Mouse (Mus musculus): ENCODE results near the gene Mfap3l. TPM values are rescaled to one million over a fixed set of nuclear protein-coding genes. Genes with fewer than 3 reads are reported as not detected.
"Not testable (repeated sequence)": the region's sequence is repeated elsewhere in the genome, so short reads cannot be mapped to it uniquely, and the experiment has no call there.

Gene Mfap3l
- total RNA-seq, 2 experiments from 2014 or later = 3.3 to 5.8 TPM

- intact Hi-C loops (cut with DNase I; ENCODE audit: low total_unique reads) = no loop called here
- DNase-seq = no peak
These were observed 13.3 kb downstream of the Mfap3l start for GRCm38 (mm10) chr8:60645911-60646310.

- intact Hi-C loops (cut with DNase I; ENCODE audit: low total_unique reads) = no loop called here
- no peak for DNase-seq
These were observed 14.7 kb downstream of the Mfap3l start for GRCm38 (mm10) chr8:60647291-60647690.

DNA sequence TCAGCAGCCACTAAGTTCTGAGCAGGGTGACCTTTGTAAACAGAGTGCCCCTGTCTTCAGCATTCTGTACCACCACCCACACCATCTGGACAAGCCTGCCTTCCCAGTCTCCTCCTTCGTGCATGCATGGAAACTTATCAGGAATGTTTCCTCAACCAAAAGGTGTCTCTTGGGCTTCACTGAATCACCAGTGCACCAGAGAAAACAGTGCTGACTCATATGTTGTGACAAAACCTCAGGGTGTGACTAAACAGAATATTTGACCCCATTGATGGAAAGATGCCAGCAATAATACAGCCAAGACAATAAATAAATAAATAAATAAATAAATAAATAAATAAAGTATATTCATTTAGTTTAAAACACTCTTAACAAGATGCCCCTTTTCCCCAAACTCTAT, 16.5 kb downstream of the Mfap3l start:
- intact Hi-C loops (cut with DNase I; ENCODE audit: low total_unique reads) = no loop called here

GRCm38 (mm10) chr8:60650119-60650518, 17.5 kb downstream of the Mfap3l start:
- intact Hi-C loops (cut with DNase I; ENCODE audit: low total_unique reads) = no loop called here
- DNase-seq = no peak

More for the DNA sequence above, 16.5 kb downstream of the Mfap3l start:
- no peak for DNase-seq

- intact Hi-C loops (cut with DNase I; ENCODE audit: low total_unique reads) = no loop called here
- DNase-seq = no peak
These were observed 24.9 kb downstream of the Mfap3l start for GRCm38 (mm10) chr8:60657425-60658113.

GRCm38 (mm10) chr8:60658114-60658500, 25.5 kb downstream of the Mfap3l start:
- DNase-seq = no peak
- intact Hi-C loops (cut with DNase I; ENCODE audit: low total_unique reads) = no loop called here

DNA sequence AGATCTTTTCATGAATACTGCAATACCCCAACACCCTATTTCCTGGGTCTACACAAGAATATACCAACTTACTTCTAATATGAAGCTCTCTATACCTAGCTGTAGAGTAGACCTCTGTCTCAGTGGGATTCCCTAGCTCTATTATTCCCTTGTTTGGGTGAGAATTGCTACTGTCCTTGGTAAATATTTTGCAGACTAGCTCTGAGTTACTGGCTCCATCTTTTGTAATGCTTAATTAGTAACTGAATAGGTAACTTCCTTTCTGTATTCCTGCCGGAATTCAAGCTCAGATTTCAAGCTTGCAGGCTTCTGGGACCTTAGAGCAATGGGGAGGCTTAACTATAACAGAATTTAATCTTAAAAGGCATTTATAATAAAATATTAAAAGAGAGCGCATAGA, 26.1 kb downstream of the Mfap3l start:
- intact Hi-C loops (cut with DNase I; ENCODE audit: low total_unique reads); DNase-seq: not testable (repeated sequence)

GRCm38 (mm10) chr8:60659721-60660120, 27.1 kb downstream of the Mfap3l start:
- no peak for DNase-seq
- intact Hi-C loops (cut with DNase I; ENCODE audit: low total_unique reads) = no loop called here

- no peak for DNase-seq
- intact Hi-C loops (cut with DNase I; ENCODE audit: low total_unique reads) = no loop called here
These were observed 28.6 kb downstream of the Mfap3l start for GRCm38 (mm10) chr8:60661191-60661590.

GRCm38 (mm10) chr8:60663552-60663951, 30.9 kb downstream of the Mfap3l start:
- DNase-seq = no peak
- intact Hi-C loops (cut with DNase I; ENCODE audit: low total_unique reads) = no loop called here

DNA sequence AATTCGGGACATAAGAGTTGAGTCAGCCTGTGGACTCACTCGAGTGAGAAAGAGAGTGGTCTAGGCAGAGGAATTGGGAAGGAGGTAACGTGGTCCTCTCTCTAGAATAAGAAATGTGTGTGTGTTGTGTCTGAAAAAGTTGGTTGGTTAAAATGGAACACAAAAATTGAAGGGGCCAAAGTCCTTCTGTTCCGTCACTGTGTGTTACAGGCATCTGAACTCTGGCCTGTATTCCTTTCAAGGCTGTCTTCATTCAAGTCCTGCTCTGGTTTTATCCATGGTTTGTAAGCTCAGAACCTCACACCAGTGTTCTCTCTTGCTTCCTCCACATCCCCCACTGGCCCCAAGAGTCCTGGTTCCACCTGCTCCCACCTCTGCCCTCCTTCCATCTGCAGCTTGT, 33.2 kb downstream of the Mfap3l start:
- intact Hi-C loops (cut with DNase I; ENCODE audit: low total_unique reads) = no loop called here
- no peak for DNase-seq

GRCm38 (mm10) chr8:60666852-60667251, 34.2 kb downstream of the Mfap3l start:
- no peak for DNase-seq
- intact Hi-C loops (cut with DNase I; ENCODE audit: low total_unique reads) = no loop called here

- intact Hi-C loops (cut with DNase I; ENCODE audit: low total_unique reads) = no loop called here
- no peak for DNase-seq
These were observed 46.0 kb downstream of the Mfap3l start for GRCm38 (mm10) chr8:60678590-60678989.

DNA sequence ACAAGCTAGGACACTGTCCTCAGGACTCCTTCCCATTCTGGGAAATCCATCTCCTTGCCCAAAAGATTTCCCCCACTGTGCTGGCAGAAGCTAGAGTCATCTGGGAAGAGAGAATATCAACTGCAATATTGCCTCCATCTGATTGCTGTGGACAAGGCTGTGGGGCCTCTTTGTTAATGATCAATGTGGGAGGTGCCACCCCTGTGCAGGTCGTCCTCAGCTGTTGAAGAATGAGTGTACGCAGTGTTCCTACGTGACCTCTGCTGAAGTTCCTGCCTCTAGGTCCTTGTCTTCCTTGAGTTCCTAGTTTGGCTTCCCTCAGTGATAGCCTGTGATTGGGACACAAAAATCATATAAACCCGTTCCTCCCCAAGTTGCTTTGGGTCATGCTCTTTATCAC, 49.2 kb downstream of the Mfap3l start:
- intact Hi-C loops (cut with DNase I; ENCODE audit: low total_unique reads) = no loop called here

GRCm38 (mm10) chr8:60682340-60682739, 49.7 kb downstream of the Mfap3l start:
- intact Hi-C loops (cut with DNase I; ENCODE audit: low total_unique reads) = no loop called here
- DNase-seq = no peak

More for the DNA sequence above, 49.2 kb downstream of the Mfap3l start:
- DNase-seq = no peak

DNA sequence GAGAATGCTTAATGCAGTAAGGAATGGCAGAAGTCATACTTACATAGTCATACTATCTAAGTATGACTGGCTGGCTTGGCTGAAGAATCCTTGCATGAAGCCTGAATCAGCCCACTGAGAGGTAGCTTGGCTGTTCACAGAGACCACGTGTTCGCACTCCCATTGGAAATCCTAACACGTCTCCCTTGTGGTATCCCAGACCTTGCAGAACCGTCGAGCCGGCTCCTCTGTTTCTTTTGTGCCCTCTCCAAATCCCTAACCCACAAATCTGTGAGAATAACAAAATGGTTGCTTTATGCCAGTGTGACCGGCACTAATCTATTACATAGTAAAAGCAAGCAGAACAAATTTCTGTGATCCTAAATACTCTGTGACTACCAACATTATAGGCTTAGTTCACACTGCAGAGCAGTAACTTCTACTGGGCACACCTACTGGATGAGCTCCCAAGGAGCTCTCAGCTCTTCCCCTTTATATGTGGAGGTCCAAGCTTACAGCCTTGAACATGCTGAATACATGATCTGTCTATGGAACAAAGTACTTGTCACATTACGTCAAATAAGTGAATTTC, 79.0 kb downstream of the Mfap3l start:
- intact Hi-C loops (cut with DNase I; ENCODE audit: low total_unique reads) = no loop called here
- no peak for DNase-seq

- intact Hi-C loops (cut with DNase I; ENCODE audit: low total_unique reads) = no loop called here
- DNase-seq = no peak
These were observed 82.1 kb downstream of the Mfap3l start for GRCm38 (mm10) chr8:60714724-60715123.

DNA sequence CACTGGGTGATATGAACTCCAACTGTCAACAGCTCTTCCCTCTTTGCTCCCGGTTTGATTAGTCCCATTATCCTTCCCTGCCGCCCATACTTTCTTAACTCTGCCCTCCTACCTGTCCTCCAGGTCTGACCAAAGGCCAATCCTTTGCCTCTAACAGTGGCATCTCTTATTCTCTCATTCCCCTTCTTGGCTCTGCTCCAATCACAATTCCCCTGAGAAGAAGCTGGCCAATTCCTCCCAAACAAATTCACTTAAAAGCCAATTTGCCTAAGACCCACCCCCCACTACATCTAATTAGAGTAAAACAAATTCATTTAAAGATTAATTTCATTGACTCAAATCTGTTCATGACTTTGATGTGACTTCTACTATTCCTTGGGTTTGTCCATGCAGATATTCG, 86.1 kb downstream of the Mfap3l start:
- DNase-seq = no peak
- intact Hi-C loops (cut with DNase I; ENCODE audit: low total_unique reads) = no loop called here
